Mouse (Mus musculus): ENCODE measurements around the gene Mss51. TPM values are rescaled to one million over a fixed set of nuclear protein-coding genes. Genes with fewer than 3 reads are reported as not detected.

Mss51 gene
- total RNA-seq (2023), result 7.5 TPM

GRCm38 (mm10) chr14:20496603-20497002 is at the start of gene Mss51:
Gene Mss51, minus strand, starts transcription at chr14:20496901.

GRCm38 (mm10) chr14:20546415-20546814 is 49.7 kb upstream of the Mss51 start, which contains the start of gene Ppp3cb:
Gene Ppp3cb, minus strand, starts transcription at chr14:20546573.

GRCm38 (mm10) chr14:20479291-20480194 is 17.2 kb downstream of the Mss51 start, which contains the start of gene Anxa7:
Gene Anxa7, minus strand, starts transcription at chr14:20480133.

GRCm38 (mm10) chr14:20451765-20452331 is 44.9 kb downstream of the Mss51 start, which contains the start of gene Cfap70:
Gene Cfap70, minus strand, starts transcription at chr14:20452226.

Other genes with a start within 250 kb of the Mss51 start
- not detected for gene Kcnk16, start 227.7 kb downstream of the Mss51 start, total RNA-seq (2023)
- gene Nudt13, start 202.2 kb downstream of the Mss51 start, total RNA-seq (2023), result 19.0 TPM
- 37.2 TPM for gene Ecd, start 148.8 kb downstream of the Mss51 start, total RNA-seq (2023)
- 44.9 TPM for gene Fam149b, start 148.7 kb downstream of the Mss51 start, total RNA-seq (2023)
- gene Dnajc9, start 108.0 kb downstream of the Mss51 start, total RNA-seq (2023), result 83.1 TPM
- gene Mrps16, start 103.3 kb downstream of the Mss51 start, total RNA-seq (2023), result 37.2 TPM
- gene Cfap70, start 44.7 kb downstream of the Mss51 start, total RNA-seq (2023), result not detected
- 43.8 TPM for gene Anxa7, start 16.8 kb downstream of the Mss51 start, total RNA-seq (2023)
- gene Ppp3cb, start 49.7 kb upstream of the Mss51 start, total RNA-seq (2023), result 98.7 TPM
- gene Usp54, start 144.2 kb upstream of the Mss51 start, total RNA-seq (2023), result 3.5 TPM
- gene Myoz1, start 159.6 kb upstream of the Mss51 start, total RNA-seq (2023), result not detected
- gene Synpo2l, start 171.5 kb upstream of the Mss51 start, total RNA-seq (2023), result not detected
- 246 TPM for gene Sec24c, start 177.4 kb upstream of the Mss51 start, total RNA-seq (2023)
- 7.0 TPM for gene Fut11, start 198.1 kb upstream of the Mss51 start, total RNA-seq (2023)
- 36.4 TPM for gene Chchd1, start 206.1 kb upstream of the Mss51 start, total RNA-seq (2023)
- gene Zswim8, start 210.7 kb upstream of the Mss51 start, total RNA-seq (2023), result 138 TPM
- gene Ndst2, start 237.7 kb upstream of the Mss51 start, total RNA-seq (2023), result 39.7 TPM